Mouse (Mus musculus) ES-Bruce4 (cell line): ENCODE measurements around the gene Gm3020. TPM values are rescaled to one million over a fixed set of nuclear protein-coding genes. Genes with fewer than 3 reads are reported as not detected.
"Not testable (repeated sequence)": the region's sequence is repeated elsewhere in the genome, so short reads cannot be mapped to it uniquely, and the experiment has no call there.

Experiments
- H3K27ac ChIP-seq: 2 replicates; pipeline ENCODE4 v1.5.1; 2012; ENCODE audit warnings: low read length, inconsistent platforms; ENCODE audit not compliant: insufficient read depth
- H3K27me3 ChIP-seq: 2 replicates; pipeline ENCODE4 v1.6.1; 2012; ENCODE audit warnings: mild to moderate bottlenecking, low read length, inconsistent platforms; ENCODE audit not compliant: control insufficient read depth, poor library complexity, insufficient read depth, severe bottlenecking
- H3K36me3 ChIP-seq: 2 replicates; pipeline ENCODE4 v1.6.1; 2012; ENCODE audit warnings: inconsistent platforms, mild to moderate bottlenecking, low read length, moderate library complexity; ENCODE audit not compliant: control insufficient read depth, poor library complexity, insufficient read depth, severe bottlenecking
- H3K4me1 ChIP-seq: one replicate; pipeline ENCODE4 v1.8.1; 2011; ENCODE audit warnings: low read length; ENCODE audit not compliant: control insufficient read depth, insufficient read depth
- H3K4me3 ChIP-seq: 2 replicates; pipeline ENCODE4 v1.5.1; 2011; ENCODE audit warnings: low read depth, mild to moderate bottlenecking, low read length
- H3K9ac ChIP-seq: 2 replicates; pipeline ENCODE4 v1.6.1; 2012; ENCODE audit warnings: low read depth, mild to moderate bottlenecking, inconsistent platforms; ENCODE audit not compliant: poor library complexity, severe bottlenecking
- H3K9me3 ChIP-seq: replicated peaks from 2 replicates; pipeline ENCODE4 v1.6.1; 2012; ENCODE audit warnings: mild to moderate bottlenecking, low read length, inconsistent platforms; ENCODE audit not compliant: control insufficient read depth, poor library complexity, insufficient read depth, severe bottlenecking
- polyA plus RNA-seq: library from polyadenylated mRNA; stranded (reverse); fragments of >200 nt; gene quantifications from 2 replicates; pipeline ENCODE4 v1.2.4, GENCODE M21; 2011; ENCODE audit warnings: low read depth; ENCODE audit not compliant: missing spikeins, insufficient read depth, insufficient read length

The Gm3020 gene
- not detected in 2 replicates for polyA plus RNA-seq

GRCm38 (mm10) chr14:3651730-3652129 lies at the start of gene Gm3020:
Gene Gm3020 (plus strand): TSS chr14:3652030.
- H3K4me1 ChIP-seq, H3K4me3 ChIP-seq: not testable (repeated sequence)

DNA sequence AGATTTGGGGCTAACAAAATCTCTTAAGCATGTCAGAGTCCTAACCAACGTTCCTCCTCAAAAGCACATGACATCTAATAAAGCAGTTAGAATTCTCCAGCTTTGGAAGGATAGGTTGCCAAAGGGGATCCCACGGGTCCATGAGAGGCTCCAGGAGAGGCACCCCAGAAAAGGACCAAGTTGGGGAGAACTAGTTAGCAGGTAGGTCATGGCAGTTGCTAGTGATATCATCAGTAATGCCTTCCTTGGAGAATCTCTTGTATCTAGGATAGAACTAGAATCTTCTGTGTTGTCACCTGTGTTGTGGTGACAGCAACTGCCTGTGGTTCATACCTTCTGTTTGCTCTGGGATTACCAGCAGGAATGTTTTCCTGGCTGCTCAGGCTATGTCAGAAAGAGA lies 17.6 kb upstream of the Gm3020 start, which contains the start of gene Gm3012:
Gene Gm3012 (plus strand): TSS at position 301 of the 400 bp plus-strand sequence.
- H3K9ac ChIP-seq, H3K9me3 ChIP-seq, H3K27ac ChIP-seq, H3K36me3 ChIP-seq, H3K4me3 ChIP-seq, H3K27me3 ChIP-seq, H3K4me1 ChIP-seq: not testable (repeated sequence)

More at GRCm38 (mm10) chr14:3651730-3652129, at the start of gene Gm3020:
- not testable (repeated sequence) for H3K9ac ChIP-seq, H3K27ac ChIP-seq, H3K36me3 ChIP-seq, H3K9me3 ChIP-seq, H3K27me3 ChIP-seq

DNA sequence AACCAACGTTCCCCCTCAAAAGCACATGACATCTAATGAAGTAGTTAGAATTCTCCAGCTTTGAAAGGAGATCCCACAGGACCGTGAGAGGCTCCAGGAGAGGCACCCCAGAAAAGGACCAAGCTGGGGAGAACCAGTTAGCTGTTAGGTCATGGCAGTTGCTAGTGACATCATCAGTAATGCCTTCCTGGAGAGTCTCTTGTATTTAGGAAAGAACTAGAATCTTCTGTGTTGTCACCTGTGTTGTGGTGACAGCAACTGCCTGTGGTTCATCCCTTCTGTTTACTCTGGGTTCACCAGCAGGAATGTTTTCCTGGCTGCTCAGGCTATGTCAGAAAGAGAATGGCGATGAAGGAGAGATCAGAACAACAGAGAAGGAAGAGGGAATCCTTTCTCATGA lies 36.7 kb downstream of the Gm3020 start, which contains the start of gene Gm3043:
Gene Gm3043 (plus strand): TSS at position 301 of the 400 bp plus-strand sequence.
- H3K9ac ChIP-seq, H3K27ac ChIP-seq, H3K27me3 ChIP-seq, H3K4me1 ChIP-seq, H3K4me3 ChIP-seq, H3K9me3 ChIP-seq, H3K36me3 ChIP-seq: not testable (repeated sequence)

Other genes starting within 250 kb of the Gm3020 start
- not detected in 2 replicates for gene Gm10409, start 239.4 kb upstream of the Gm3020 start, polyA plus RNA-seq
- gene Gm3005, start 223.9 kb upstream of the Gm3020 start, polyA plus RNA-seq, result 0.54 and 0.78 TPM in 2 replicates
- not detected in 2 replicates for gene Gm10408, start 202.7 kb upstream of the Gm3020 start, polyA plus RNA-seq
- not detected in 2 replicates for gene Gm3012, start 17.5 kb upstream of the Gm3020 start, polyA plus RNA-seq
- not detected in 2 replicates for gene Gm3043, start 36.8 kb downstream of the Gm3020 start, polyA plus RNA-seq
- gene Gm3002, start 158.0 kb downstream of the Gm3020 start, polyA plus RNA-seq, result 0.99 TPM in 1 of 2 replicates, not detected in the other
- not detected in 2 replicates for gene Gm3033, start 194.2 kb downstream of the Gm3020 start, polyA plus RNA-seq
- gene Gm2916, start 232.1 kb downstream of the Gm3020 start, polyA plus RNA-seq, result not detected in 2 replicates